In the genomic region with DNA sequence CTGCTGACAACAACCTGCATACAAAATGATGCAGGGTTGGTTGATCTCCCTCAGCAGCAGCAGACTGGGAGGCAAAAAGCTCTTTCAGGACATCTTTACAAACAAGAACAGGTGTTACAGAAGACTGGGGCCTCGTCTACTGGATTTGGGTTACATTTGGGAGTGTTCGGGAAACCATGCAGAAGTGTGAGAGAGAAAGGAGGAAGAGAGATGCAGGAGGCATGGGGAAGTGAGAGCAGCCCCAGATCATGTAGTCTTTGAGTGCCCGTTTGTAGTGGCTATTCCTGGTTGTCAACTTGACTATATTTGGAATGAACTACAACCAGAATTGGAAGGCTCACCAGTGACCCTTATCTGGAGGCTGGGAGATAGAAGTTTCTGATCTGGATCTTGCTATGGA, we compare ENCODE assay signal across 26 mouse cellular contexts. TPM values are rescaled to one million over a fixed set of nuclear protein-coding genes. Genes with fewer than 3 reads are reported as not detected.
DNase-seq lines count a peak whose midpoint lies in the region; ATAC-seq lines count a peak whose summit lies in the region.
"Had no signal": no experiment of that assay in that cellular context is flagged by ENCODE, and none has a peak within 500 bp of the region (broad histone marks: within the 10 kb centered on the region; RNA-seq: fewer than 3 reads in every experiment).

No protein-coding gene starts in this region.

- H3K4me1 ChIP-seq in brown adipose tissue, adult 24 weeks (ENCODE audit: control insufficient read depth, insufficient read depth, insufficient read length, low read length), result peaks cover 3% of the 10 kb centered on the region; the same call in 1 of the 2 replicates

- ATAC-seq in megakaryocyte progenitor cell, adult 5-6 weeks (replicated peaks; ENCODE audit: poor library complexity), result peak; percentile 37
- ATAC-seq: midbrain, embryonic 13.5 days had no signal

- peak; percentile 36 for DNase-seq in layer of hippocampus, adult 11-12 months (ENCODE audit: low spot score)
- DNase-seq in layer of hippocampus, adult 8-10 months (ENCODE audit: low spot score in 2 of 2), result no peak
- peak; percentile 34 for DNase-seq in A20 (ENCODE audit: low read depth, low spot score)
- no peak for DNase-seq in embryo, embryonic 10 days (ENCODE audit: low spot score)
- no peak for DNase-seq in gastrocnemius, postnatal 25 days
- DNase-seq: adrenal gland, postnatal 14 days; cerebellum, adult 8-10 months; cerebellum, postnatal 25 days; embryo, embryonic 11 days; gastrocnemius, adult 2 months; kidney, adult 8-10 months; kidney, postnatal 4 days; liver; lung, embryonic 14.5 days; lung, postnatal 14 days; right cerebral cortex, postnatal 25 days; thymus, postnatal 14 days had no signal

- H3K27ac ChIP-seq in brown adipose tissue, adult 24 weeks (replicated peaks; ENCODE audit: low read depth, low read length), result peak overlapping the region; percentile 31; the same call in 1 of the 2 replicates
- H3K27ac ChIP-seq: embryonic facial prominence, embryonic 12.5 days; gastrocnemius, adult 2 months; heart, embryonic 15.5 days; kidney, postnatal 0 days; liver, embryonic 14.5 days; neural tube, embryonic 15.5 days had no signal

- H3K4me3 ChIP-seq in brown adipose tissue, adult 24 weeks (ENCODE audit: insufficient read depth, low read depth, low read length), result no peak overlapping the region
- H3K4me3 ChIP-seq: embryonic facial prominence, embryonic 12.5 days; gastrocnemius, adult 2 months; heart, embryonic 15.5 days; midbrain, embryonic 13.5 days; neural tube, embryonic 15.5 days had no signal

RNA-seq across cellular contexts. Expression of gene Acer3, which starts 1.4 kb away (rescaled TPM):
- 10 to 100 TPM; 22.7 to 32.0 (median 24.3) TPM for total RNA-seq in layer of hippocampus, adult 8-10 months (2022)
- polyA plus RNA-seq in brown adipose tissue, adult 24 weeks (2012; ENCODE audit: insufficient read depth, insufficient read length, missing spikeins), result 5.4 and 7.8 TPM in 2 replicates
- 59.0 and 59.9 TPM in 2 replicates for total RNA-seq in megakaryocyte progenitor cell, adult 5-6 weeks (2015)
- total RNA-seq in megakaryocyte progenitor cell, adult 5-6 weeks (2017), result 36.8 and 43.4 TPM in 2 replicates
- total RNA-seq in gastrocnemius, postnatal 25 days (2021), result 1 to 10 TPM; 4.5 to 5.0 TPM

RNA-seq across cellular contexts. Expression of gene Tsku, which starts 38.7 kb away (rescaled TPM):
- 1 to 10 TPM; 1.6 to 2.8 (median 2.3) TPM for total RNA-seq in layer of hippocampus, adult 8-10 months (2022)
- polyA plus RNA-seq in brown adipose tissue, adult 24 weeks (2012; ENCODE audit: insufficient read depth, insufficient read length, missing spikeins), result 25.7 and 31.5 TPM in 2 replicates
- total RNA-seq in megakaryocyte progenitor cell, adult 5-6 weeks (2015), result 0.12 TPM in 1 of 2 replicates, not detected in the other
- total RNA-seq in megakaryocyte progenitor cell, adult 5-6 weeks (2017), result not detected in 2 replicates
- 1 to 10 TPM; 1.3 to 1.6 TPM for total RNA-seq in gastrocnemius, postnatal 25 days (2021)
- total RNA-seq: megakaryocyte-erythroid progenitor cell, adult 5-6 weeks had no signal

Comparison
In these comparisons a context has a peak if more than half of its experiments do, and no peak if none do; other contexts are left out.
1. DNase-seq: peak in layer of hippocampus, adult 11-12 months (single experiment) and A20 (single experiment); none in layer of hippocampus, adult 8-10 months (0 of 2), embryo, embryonic 10 days (single experiment) and gastrocnemius, postnatal 25 days (single experiment).